In genomic region chr13:47170811-47171555, GRCm38 (mm10) we compare ENCODE assay signal across 14 mouse cellular contexts. TPM values are rescaled to one million over a fixed set of nuclear protein-coding genes. Genes with fewer than 3 reads are reported as not detected.
DNase-seq lines count a peak whose midpoint lies in the region; ATAC-seq and TF ChIP-seq lines count a peak whose summit lies in the region.
"Had no signal": no experiment of that assay in that cellular context is flagged by ENCODE, and none has a peak within 500 bp of the region (broad histone marks: within the 10 kb centered on the region; RNA-seq: fewer than 3 reads in every experiment).

No protein-coding gene starts in this region.

- H3K27me3 ChIP-seq in lung, postnatal 0 days (replicated peaks; ENCODE audit: insufficient read depth, low read length): no peaks in the 10 kb centered on the region
- no peaks in the 10 kb centered on the region for H3K27me3 ChIP-seq in myocyte (ENCODE audit: control insufficient read depth, insufficient read depth, insufficient read length)
- H3K27me3 ChIP-seq: intestine, embryonic 15.5 days had no signal

- TF ChIP-seq CTCF in lung, postnatal 0 days (IDR thresholded peaks at IDR 0.05): no peak

- TF ChIP-seq POLR2A in myocyte (IDR thresholded peaks at IDR 0.05; ENCODE audit: insufficient read length, low read depth): no peak

- ATAC-seq in lung, postnatal 0 days: peak; percentile 28; the same call in 1 of the 2 replicates
- ATAC-seq: intestine, embryonic 15.5 days had no signal

- H3K36me3 ChIP-seq in lung, postnatal 0 days (ENCODE audit: insufficient read depth, low read length): no peaks in the 10 kb centered on the region
- no peaks in the 10 kb centered on the region for H3K36me3 ChIP-seq in myocyte (ENCODE audit: control insufficient read depth, insufficient read depth)
- H3K36me3 ChIP-seq: intestine, embryonic 15.5 days had no signal

- TF ChIP-seq EP300 in lung, postnatal 0 days (IDR thresholded peaks at IDR 0.05): no peak

- H3K79me2 ChIP-seq in myocyte (ENCODE audit: control insufficient read depth, insufficient read depth): no peaks in the 10 kb centered on the region

- H3ac ChIP-seq in myocyte (ENCODE audit: control insufficient read depth, insufficient read length): no peak overlapping the region

- H3K4me2 ChIP-seq in lung, postnatal 0 days (replicated peaks; ENCODE audit: low read depth, low read length): no peak overlapping the region
- peak overlapping the region; percentile 54 for H3K4me2 ChIP-seq in myocyte (ENCODE audit: low read depth)
- H3K4me2 ChIP-seq: intestine, embryonic 15.5 days had no signal

- no peak overlapping the region for H3K9ac ChIP-seq in lung, postnatal 0 days (replicated peaks; ENCODE audit: low read depth)
- H3K9ac ChIP-seq: intestine, embryonic 15.5 days had no signal

- H3K27ac ChIP-seq in lung, postnatal 0 days (ENCODE audit: low read length): no peak overlapping the region
- H3K27ac ChIP-seq: intestine, embryonic 15.5 days; kidney, postnatal 0 days had no signal

- 58% methylated on average over 13 of the region's 13 CpGs for WGBS in lung, postnatal 0 days

- no peaks in the 10 kb centered on the region for H3K4me1 ChIP-seq in lung, postnatal 0 days (ENCODE audit: insufficient read depth, low read depth, low read length)
- H3K4me1 ChIP-seq: intestine, embryonic 15.5 days had no signal

- no peaks in the 10 kb centered on the region for H3K9me3 ChIP-seq in lung, postnatal 0 days (ENCODE audit: low read length)
- H3K9me3 ChIP-seq: intestine, embryonic 15.5 days had no signal

- no peak for DNase-seq in lung, postnatal 0 days (ENCODE audit: low spot score)
- no peak for DNase-seq in lung, postnatal 14 days
- DNase-seq in liver: peak; percentile 29
- DNase-seq in thymus, postnatal 4 days: no peak
- DNase-seq in testis, postnatal 10 days (ENCODE audit: low spot score): no peak
- DNase-seq in left cerebral cortex, adult 11 months (ENCODE audit: low spot score): no peak
- DNase-seq: cerebellum, adult 18-20 months; gastrocnemius, postnatal 25 days; lung, adult 2 months; thymus, adult 2 months had no signal

- H3K4me3 ChIP-seq in lung, postnatal 0 days (ENCODE audit: low read depth, low read length): no peak overlapping the region
- H3K4me3 ChIP-seq in myocyte: no peak overlapping the region
- H3K4me3 ChIP-seq: intestine, embryonic 15.5 days; megakaryocyte, embryonic 14.5 days had no signal

TF ChIP-seq in myocyte, 11 proteins besides CTCF, POLR2A, EP300 and RAD21:
- TF ChIP-seq MYOG (IDR thresholded peaks at IDR 0.05; ENCODE audit: control insufficient read depth in 1 of 3, insufficient read depth in 1 of 3, insufficient read length in 2 of 3, low read depth in 2 of 3) (no peak), REST (IDR thresholded peaks at IDR 0.05; ENCODE audit: insufficient read depth, insufficient read length) (no peak), TCF3 (IDR thresholded peaks at IDR 0.05; ENCODE audit: insufficient read length, low read depth) (no peak), MAX (IDR thresholded peaks at IDR 0.05; ENCODE audit: low read depth) (no peak), E2F4 (IDR thresholded peaks at IDR 0.05; ENCODE audit: insufficient read depth) (no peak), CEBPB (IDR thresholded peaks at IDR 0.05; ENCODE audit: insufficient read depth, poor library complexity, severe bottlenecking) (no peak), TCF12 (IDR thresholded peaks at IDR 0.05; ENCODE audit: insufficient read depth, poor library complexity, severe bottlenecking) (no peak), POLR2AphosphoS2 (IDR thresholded peaks at IDR 0.05; ENCODE audit: insufficient read length, low read depth) (no peak), SRF (IDR thresholded peaks at IDR 0.05; ENCODE audit: control insufficient read depth, insufficient read length, low read depth) (no peak), USF1 (IDR thresholded peaks at IDR 0.05; ENCODE audit: low read depth) (no peak), MYOD1 (IDR thresholded peaks at IDR 0.05; ENCODE audit: control insufficient read depth in 1 of 3, insufficient read length in 2 of 3, low read depth in 2 of 3) (no peak)
TF ChIP-seq in myocyte: peak in this region for 0.

RNA-seq across cellular contexts. Expression of gene Rnf144b, which starts 48.5 kb away (rescaled TPM):
- 3.2 and 4.0 TPM in 2 replicates for polyA plus RNA-seq in lung, postnatal 0 days (2015; fragmentation: Nextera tagmentation; extraction: Ambion mirVana)
- polyA plus RNA-seq in myocyte (2012; fragmentation: generic; extraction: Trizol): 0.17 TPM
